Mouse (Mus musculus) spleen, adult 12 weeks (tissue): ENCODE data around the gene Scarf1.

Experiments
- DNase-seq: peaks from one replicate; pipeline ENCODE4 v3.0.0; 2022; ENCODE audit warnings: low spot score

The Scarf1 gene

GRCm38 (mm10) chr11:75512301-75513018 is 880 bp upstream of the Scarf1 start:
- no peak for DNase-seq

DNA sequence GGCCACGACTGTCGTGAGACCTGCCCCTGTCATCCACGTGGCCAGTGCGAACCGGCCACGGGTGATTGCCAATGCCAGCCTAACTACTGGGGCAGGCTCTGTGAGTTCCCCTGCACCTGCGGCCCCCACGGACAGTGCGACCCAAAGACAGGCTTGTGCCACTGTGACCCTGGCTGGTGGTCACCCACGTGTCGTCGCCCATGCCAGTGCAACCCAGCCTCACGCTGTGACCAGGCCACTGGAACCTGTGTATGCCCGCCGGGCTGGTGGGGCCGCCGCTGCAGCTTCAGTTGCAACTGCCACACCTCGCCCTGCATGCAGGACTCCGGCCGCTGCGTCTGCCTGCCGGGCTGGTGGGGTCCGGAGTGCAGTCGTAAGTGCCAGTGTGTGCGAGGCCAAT is 1.8 kb downstream of the Scarf1 start:
- DNase-seq, result no peak

GRCm38 (mm10) chr11:75519834-75520633 is 6.7 kb downstream of the Scarf1 start:
- no peak for DNase-seq

- DNase-seq, result no peak
These were observed 8.3 kb downstream of the Scarf1 start for GRCm38 (mm10) chr11:75521609-75522008.

DNA sequence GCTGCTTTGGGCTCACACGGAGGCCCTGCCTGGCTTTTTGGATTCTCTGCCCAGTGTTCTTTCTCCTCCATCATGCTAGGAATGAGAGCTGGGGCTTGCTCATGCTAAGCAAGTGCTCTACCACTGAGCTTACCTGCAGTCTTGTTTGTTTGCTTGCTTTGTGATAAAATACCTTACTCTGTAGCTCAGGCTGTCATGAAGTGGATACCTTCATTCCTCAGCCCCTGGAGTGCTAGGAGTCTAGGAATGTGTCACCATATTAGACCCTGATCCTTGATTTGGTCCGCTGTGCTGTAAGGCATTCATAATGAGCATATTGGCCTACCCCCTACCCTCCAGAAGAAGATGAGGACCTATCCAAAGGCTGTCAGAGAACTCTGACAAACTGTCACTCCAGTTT is 9.5 kb downstream of the Scarf1 start:
- DNase-seq, result no peak

DNA sequence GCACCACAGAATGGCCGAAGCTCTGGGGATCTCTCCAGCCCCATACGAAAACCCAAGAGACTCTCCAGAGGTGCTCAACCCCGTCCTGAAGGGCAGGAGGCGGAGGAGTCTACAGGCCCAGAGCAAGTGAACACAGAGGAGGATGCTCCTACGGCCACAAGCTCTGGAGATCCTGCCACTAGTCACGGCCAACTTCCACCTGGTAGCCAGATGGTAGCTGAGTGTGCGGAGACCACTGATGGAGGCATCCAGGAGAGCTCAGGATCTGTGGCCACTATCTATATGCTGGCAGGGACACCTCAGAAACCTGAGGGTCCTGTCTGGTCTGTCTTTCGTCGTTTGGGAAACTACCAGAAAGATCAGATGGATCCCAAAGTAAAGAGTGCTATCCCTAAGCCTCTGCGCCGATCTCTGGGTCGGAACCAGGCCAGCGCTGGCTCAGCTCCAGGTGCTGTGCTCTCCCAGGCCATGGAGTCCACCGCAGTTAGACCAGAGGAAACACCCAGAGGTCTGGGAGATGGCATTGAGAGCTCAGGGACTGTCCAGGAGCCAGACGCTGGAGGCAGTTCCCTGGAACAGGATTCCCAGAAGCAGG is 12.3 kb downstream of the Scarf1 start:
- no peak for DNase-seq

- DNase-seq, result no peak
These were observed 13.6 kb downstream of the Scarf1 start for GRCm38 (mm10) chr11:75526943-75527342.

GRCm38 (mm10) chr11:75529771-75530170 is 16.4 kb downstream of the Scarf1 start:
- no peak for DNase-seq

- peak; percentile 93 for DNase-seq
These were observed 17.0 kb downstream of the Scarf1 start for GRCm38 (mm10) chr11:75530325-75530724.

GRCm38 (mm10) chr11:75530845-75531373 is 17.6 kb downstream of the Scarf1 start:
- DNase-seq, result no peak

DNA sequence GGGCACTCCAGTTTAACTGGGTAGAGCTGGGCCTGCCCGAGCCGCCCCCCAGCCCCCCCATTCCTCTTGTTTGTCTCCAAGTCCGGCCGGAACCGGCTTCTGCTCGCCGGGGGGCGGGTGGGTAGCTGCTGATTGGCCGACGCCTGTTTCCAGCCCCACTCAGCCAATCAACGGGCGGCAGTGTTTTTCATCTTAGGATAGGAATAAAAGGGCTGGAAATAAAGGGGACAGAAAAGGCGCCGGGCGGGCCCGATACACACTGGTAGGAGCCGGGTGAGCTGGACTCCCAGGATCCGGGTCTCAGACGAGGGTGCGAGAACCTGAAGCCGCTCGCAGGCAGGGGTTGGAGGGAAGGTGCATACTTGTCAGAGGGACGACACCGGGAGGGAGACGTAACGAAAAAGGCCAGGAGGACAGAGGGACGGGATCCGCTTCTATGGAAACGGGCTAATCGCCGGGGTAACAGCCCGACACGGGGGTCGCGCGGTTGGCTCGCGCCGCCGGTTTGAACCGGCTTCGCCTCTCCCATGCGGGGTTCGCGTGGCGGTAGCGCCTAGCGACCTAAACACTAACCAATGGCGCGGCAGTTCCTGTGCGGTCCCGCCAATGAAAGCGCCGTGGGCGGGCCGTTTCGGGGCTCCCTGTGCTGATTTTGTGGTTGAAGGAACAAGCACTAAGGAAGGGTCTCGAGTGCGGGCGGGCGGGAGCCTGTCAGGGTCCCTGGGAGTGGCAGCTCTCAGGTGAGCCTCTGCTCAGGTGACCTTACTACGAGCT is 18.3 kb downstream of the Scarf1 start, which contains the start of gene Slc43a2:
Slc43a2 (plus strand) TSS at position 226 of the 774 bp plus-strand sequence.
- DNase-seq, result peak; percentile 80

- no peak for DNase-seq
These were observed 19.3 kb downstream of the Scarf1 start for GRCm38 (mm10) chr11:75532340-75533277.

GRCm38 (mm10) chr11:75533314-75534015 is 20.1 kb downstream of the Scarf1 start:
- DNase-seq, result no peak

GRCm38 (mm10) chr11:75534286-75535033 is 21.1 kb downstream of the Scarf1 start:
- DNase-seq, result no peak

- DNase-seq, result no peak
These were observed 21.9 kb downstream of the Scarf1 start for GRCm38 (mm10) chr11:75535106-75535795.

GRCm38 (mm10) chr11:75536255-75537024 is 23.1 kb downstream of the Scarf1 start:
- no peak for DNase-seq

DNA sequence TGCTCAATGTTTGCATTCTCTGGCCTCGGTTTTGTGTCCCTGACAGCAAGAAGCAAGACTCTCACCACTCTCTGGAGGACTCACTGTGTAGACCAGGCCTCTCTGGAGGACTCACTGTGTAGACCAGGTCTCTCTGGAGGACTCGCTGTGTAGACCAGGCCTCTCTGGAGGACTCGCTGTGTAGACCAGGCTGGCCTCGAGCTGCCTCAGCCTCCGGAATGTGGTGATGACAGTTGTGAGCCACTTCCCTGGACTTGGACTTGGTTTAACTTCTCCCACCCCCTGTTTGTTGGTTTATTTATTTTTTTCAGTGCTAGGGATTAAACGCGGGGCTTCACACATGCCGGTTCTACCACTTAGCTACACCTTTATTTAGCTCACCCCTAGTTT is 23.7 kb downstream of the Scarf1 start:
- no peak for DNase-seq
